Mouse (Mus musculus) urinary bladder, adult 18-20 months (tissue): ENCODE measurements around the gene Syvn1.

ENCODE experiments used
- DNase-seq, 2 experiments: peaks; one replicate each; pipeline ENCODE4 v3.0.0; 2022; ENCODE audit warnings: low spot score in 2 of 2, mixed read lengths in 2 of 2

Syvn1 gene

GRCm38 (mm10) chr19:6067724-6068415 lies 21.5 kb downstream of the Syvn1 start, which contains the start of gene Tm7sf2:
Gene Tm7sf2, minus strand, starts transcription at chr19:6068373.
- DNase-seq, result peak; percentile 81 to 92

- no peak for DNase-seq
Observed at GRCm38 (mm10) chr19:6068951-6069350, 22.6 kb downstream of the Syvn1 start.

GRCm38 (mm10) chr19:6069851-6070250 lies 23.5 kb downstream of the Syvn1 start:
- no peak for DNase-seq

GRCm38 (mm10) chr19:6070571-6071250 lies 24.3 kb downstream of the Syvn1 start:
- no peak for DNase-seq

- DNase-seq, result no peak
Observed at GRCm38 (mm10) chr19:6071261-6071660, 24.9 kb downstream of the Syvn1 start.

GRCm38 (mm10) chr19:6073889-6074288 lies 27.5 kb downstream of the Syvn1 start:
- DNase-seq, result no peak

GRCm38 (mm10) chr19:6076564-6077393 lies 30.4 kb downstream of the Syvn1 start, which contains the start of gene Vps51:
Gene Vps51, minus strand, starts transcription at chr19:6077231.
- DNase-seq, result peak; percentile 71 to 75

GRCm38 (mm10) chr19:6079983-6080480 lies 33.7 kb downstream of the Syvn1 start, which contains the start of gene Tmem262:
Gene Tmem262, plus strand, starts transcription at chr19:6080033.
- DNase-seq, result no peak

GRCm38 (mm10) chr19:6082156-6082555 lies 35.8 kb downstream of the Syvn1 start, which contains the start of gene Gm28374:
Gene Gm28374, minus strand, starts transcription at chr19:6082256.
- no peak for DNase-seq

GRCm38 (mm10) chr19:6084478-6085248 lies 38.3 kb downstream of the Syvn1 start, which contains the start of the genes Zfpl1 and Cdca5:
Gene Zfpl1, minus strand, starts transcription at chr19:6084956.
Gene Cdca5, plus strand, starts transcription at chr19:6084983.
- DNase-seq, result peak; percentile 92 to 95

GRCm38 (mm10) chr19:6085417-6085879 lies 39.1 kb downstream of the Syvn1 start:
- peak in 1 of 2 experiments; percentile 19 for DNase-seq

- DNase-seq, result no peak
Observed at GRCm38 (mm10) chr19:6088841-6089240, 42.5 kb downstream of the Syvn1 start.

- DNase-seq, result no peak
Observed at GRCm38 (mm10) chr19:6094119-6094518, 47.7 kb downstream of the Syvn1 start, which contains the start of gene AC131692.1. Gene AC131692.1, plus strand, starts transcription at chr19:6094419.

- DNase-seq, result no peak
Observed at GRCm38 (mm10) chr19:6097847-6098246, 51.5 kb downstream of the Syvn1 start.

- DNase-seq, result no peak
Observed at GRCm38 (mm10) chr19:6101186-6101585, 54.8 kb downstream of the Syvn1 start.

GRCm38 (mm10) chr19:6102169-6102853 lies 55.9 kb downstream of the Syvn1 start:
- DNase-seq, result no peak
